Mouse (Mus musculus): Measurements from ENCODE around the gene Themis2. TPM values are rescaled to one million over a fixed set of nuclear protein-coding genes. Genes with fewer than 3 reads are reported as not detected.

Gene Themis2
- polyA plus RNA-seq, 1 experiment from 2014 or later: 1.1 TPM

- Histone ChIP-seq H3K4me1 (ENCODE audit: insufficient read depth, low read length) (no peaks in the 10 kb centered on the region), H3K4me2 (replicated peaks; ENCODE audit: low read depth, low read length) (no peak overlapping the region), H3K27me3 (ENCODE audit: insufficient read depth, low read length) (no peaks in the 10 kb centered on the region), H3K9me3 (ENCODE audit: low read length) (peaks cover 11% of the 10 kb centered on the region), H3K9ac (replicated peaks; ENCODE audit: low read length) (no peak overlapping the region), H3K27ac (ENCODE audit: low read length) (no peak overlapping the region), H3K4me3 (ENCODE audit: low read length) (no peak overlapping the region), H3K36me3 (ENCODE audit: insufficient read depth, low read length) (no peaks in the 10 kb centered on the region)
- no peak for ATAC-seq (ENCODE audit: low FRiP score, low TSS enrichment)
- 88% methylated on average over 5 of the region's 5 CpGs for WGBS
Measured at GRCm38 (mm10) chr4:132809621-132810020, 13.4 kb upstream of the Themis2 start.

- ATAC-seq (ENCODE audit: low FRiP score, low TSS enrichment): no peak
- Histone ChIP-seq H3K36me3 (ENCODE audit: insufficient read depth, low read length) (no peaks in the 10 kb centered on the region), H3K9ac (replicated peaks; ENCODE audit: low read length) (no peak overlapping the region), H3K27ac (ENCODE audit: low read length) (no peak overlapping the region), H3K4me2 (replicated peaks; ENCODE audit: low read depth, low read length) (no peak overlapping the region), H3K9me3 (ENCODE audit: low read length) (peaks cover 11% of the 10 kb centered on the region), H3K27me3 (ENCODE audit: insufficient read depth, low read length) (no peaks in the 10 kb centered on the region), H3K4me1 (ENCODE audit: insufficient read depth, low read length) (no peaks in the 10 kb centered on the region), H3K4me3 (ENCODE audit: low read length) (no peak overlapping the region)
- WGBS: 68% methylated on average over 5 of the region's 5 CpGs
Measured at GRCm38 (mm10) chr4:132807771-132808641, 11.8 kb upstream of the Themis2 start.

GRCm38 (mm10) chr4:132806620-132807191, 10.5 kb upstream of the Themis2 start:
- Histone ChIP-seq H3K4me1 (ENCODE audit: insufficient read depth, low read length) (no peaks in the 10 kb centered on the region), H3K4me3 (ENCODE audit: low read length) (no peak overlapping the region), H3K9me3 (ENCODE audit: low read length) (peaks cover 10% of the 10 kb centered on the region), H3K36me3 (ENCODE audit: insufficient read depth, low read length) (no peaks in the 10 kb centered on the region), H3K27me3 (ENCODE audit: insufficient read depth, low read length) (no peaks in the 10 kb centered on the region), H3K9ac (replicated peaks; ENCODE audit: low read length) (no peak overlapping the region), H3K27ac (ENCODE audit: low read length) (no peak overlapping the region), H3K4me2 (replicated peaks; ENCODE audit: low read depth, low read length) (no peak overlapping the region)
- no peak for ATAC-seq (ENCODE audit: low FRiP score, low TSS enrichment)
- WGBS: 88% methylated on average over 7 of the region's 7 CpGs

- ATAC-seq (ENCODE audit: low FRiP score, low TSS enrichment): no peak
- 83% methylated on average over 12 of the region's 12 CpGs for WGBS
Measured at GRCm38 (mm10) chr4:132805599-132806197, 9.5 kb upstream of the Themis2 start.

GRCm38 (mm10) chr4:132805146-132805545, 9.0 kb upstream of the Themis2 start:
- Histone ChIP-seq H3K9ac (replicated peaks; ENCODE audit: low read length) (no peak overlapping the region), H3K9me3 (ENCODE audit: low read length) (no peaks in the 10 kb centered on the region), H3K4me2 (replicated peaks; ENCODE audit: low read depth, low read length) (no peak overlapping the region), H3K27me3 (ENCODE audit: insufficient read depth, low read length) (no peaks in the 10 kb centered on the region), H3K4me3 (ENCODE audit: low read length) (no peak overlapping the region), H3K27ac (ENCODE audit: low read length) (no peak overlapping the region), H3K36me3 (ENCODE audit: insufficient read depth, low read length) (no peaks in the 10 kb centered on the region), H3K4me1 (ENCODE audit: insufficient read depth, low read length) (no peaks in the 10 kb centered on the region)
- no peak for ATAC-seq (ENCODE audit: low FRiP score, low TSS enrichment)
- WGBS: 85% methylated on average over 5 of the region's 5 CpGs

More at GRCm38 (mm10) chr4:132805599-132806197, 9.5 kb upstream of the Themis2 start:
- no peaks in the 10 kb centered on the region for H3K27me3 ChIP-seq (ENCODE audit: insufficient read depth, low read length)
- H3K4me3 ChIP-seq (ENCODE audit: low read length): no peak overlapping the region
- no peak overlapping the region for H3K4me2 ChIP-seq (replicated peaks; ENCODE audit: low read depth, low read length)
- no peak overlapping the region for H3K9ac ChIP-seq (replicated peaks; ENCODE audit: low read length)
- H3K9me3 ChIP-seq (ENCODE audit: low read length): peaks cover 2% of the 10 kb centered on the region
- no peaks in the 10 kb centered on the region for H3K4me1 ChIP-seq (ENCODE audit: insufficient read depth, low read length)
- H3K36me3 ChIP-seq (ENCODE audit: insufficient read depth, low read length): no peaks in the 10 kb centered on the region
- no peak overlapping the region for H3K27ac ChIP-seq (ENCODE audit: low read length)

GRCm38 (mm10) chr4:132804331-132804730, 8.1 kb upstream of the Themis2 start:
- Histone ChIP-seq H3K9me3 (ENCODE audit: low read length) (no peaks in the 10 kb centered on the region), H3K27me3 (ENCODE audit: insufficient read depth, low read length) (no peaks in the 10 kb centered on the region), H3K27ac (ENCODE audit: low read length) (no peak overlapping the region), H3K9ac (replicated peaks; ENCODE audit: low read length) (no peak overlapping the region), H3K36me3 (ENCODE audit: insufficient read depth, low read length) (no peaks in the 10 kb centered on the region), H3K4me3 (ENCODE audit: low read length) (no peak overlapping the region), H3K4me1 (ENCODE audit: insufficient read depth, low read length) (no peaks in the 10 kb centered on the region), H3K4me2 (replicated peaks; ENCODE audit: low read depth, low read length) (no peak overlapping the region)
- no peak for ATAC-seq (ENCODE audit: low FRiP score, low TSS enrichment)
- 88% methylated on average over 6 of the region's 6 CpGs for WGBS

- no peak overlapping the region for H3K4me2 ChIP-seq (replicated peaks; ENCODE audit: low read depth, low read length)
- H3K27ac ChIP-seq (ENCODE audit: low read length): no peak overlapping the region
- no peaks in the 10 kb centered on the region for H3K9me3 ChIP-seq (ENCODE audit: low read length)
- H3K9ac ChIP-seq (replicated peaks; ENCODE audit: low read length): no peak overlapping the region
- H3K4me1 ChIP-seq (ENCODE audit: insufficient read depth, low read length): no peaks in the 10 kb centered on the region
- no peaks in the 10 kb centered on the region for H3K27me3 ChIP-seq (ENCODE audit: insufficient read depth, low read length)
- H3K4me3 ChIP-seq (ENCODE audit: low read length): no peak overlapping the region
- H3K36me3 ChIP-seq (ENCODE audit: insufficient read depth, low read length): no peaks in the 10 kb centered on the region
- 96% methylated on average over 7 of the region's 7 CpGs for WGBS
- no peak for ATAC-seq (ENCODE audit: low FRiP score, low TSS enrichment)
Measured at GRCm38 (mm10) chr4:132803876-132804275, 7.7 kb upstream of the Themis2 start.

- H3K36me3 ChIP-seq (ENCODE audit: insufficient read depth, low read length): no peaks in the 10 kb centered on the region
- no peak overlapping the region for H3K9ac ChIP-seq (replicated peaks; ENCODE audit: low read length)
- H3K9me3 ChIP-seq (ENCODE audit: low read length): no peaks in the 10 kb centered on the region
- 92% methylated on average over 5 of the region's 5 CpGs for WGBS
- H3K4me1 ChIP-seq (ENCODE audit: insufficient read depth, low read length): no peaks in the 10 kb centered on the region
- H3K4me2 ChIP-seq (replicated peaks; ENCODE audit: low read depth, low read length): no peak overlapping the region
- H3K27ac ChIP-seq (ENCODE audit: low read length): no peak overlapping the region
- no peak for ATAC-seq (ENCODE audit: low FRiP score, low TSS enrichment)
- no peaks in the 10 kb centered on the region for H3K27me3 ChIP-seq (ENCODE audit: insufficient read depth, low read length)
- H3K4me3 ChIP-seq (ENCODE audit: low read length): no peak overlapping the region
Measured at GRCm38 (mm10) chr4:132803212-132803611, 7.0 kb upstream of the Themis2 start.

GRCm38 (mm10) chr4:132802171-132802637, 6.0 kb upstream of the Themis2 start:
- H3K4me2 ChIP-seq (replicated peaks; ENCODE audit: low read depth, low read length): no peak overlapping the region
- H3K4me1 ChIP-seq (ENCODE audit: insufficient read depth, low read length): no peaks in the 10 kb centered on the region
- H3K27me3 ChIP-seq (ENCODE audit: insufficient read depth, low read length): no peaks in the 10 kb centered on the region
- H3K9ac ChIP-seq (replicated peaks; ENCODE audit: low read length): no peak overlapping the region
- H3K9me3 ChIP-seq (ENCODE audit: low read length): no peaks in the 10 kb centered on the region
- no peak overlapping the region; the same call in 1 of the 2 replicates for H3K27ac ChIP-seq (ENCODE audit: low read length)
- ATAC-seq (ENCODE audit: low FRiP score, low TSS enrichment): no peak
- H3K4me3 ChIP-seq (ENCODE audit: low read length): no peak overlapping the region
- WGBS: 71% methylated on average over 16 of the region's 16 CpGs
- no peaks in the 10 kb centered on the region for H3K36me3 ChIP-seq (ENCODE audit: insufficient read depth, low read length)

All from kidney, embryonic 16.5 days (tissue).